Mouse (Mus musculus) midbrain, embryonic 13.5 days (tissue): ENCODE measurements around the gene Gm2a. TPM values are rescaled to one million over a fixed set of nuclear protein-coding genes. Genes with fewer than 3 reads are reported as not detected.

Experiments used
- polyA plus RNA-seq: library from polyadenylated mRNA; unstranded; fragments of >200 nt; fragmentation: Nextera tagmentation; extraction: Ambion mirVana; gene quantifications from 2 replicates; pipeline ENCODE4 v1.2.1, GENCODE M21; 2015

The Gm2a gene
- polyA plus RNA-seq, 1 experiment from 2014 or later: 14.5 TPM

Other genes with a start within 250 kb of the Gm2a start
- 7.1 and 11.2 TPM in 2 replicates for gene Lyrm7, start 237.2 kb upstream of the Gm2a start, polyA plus RNA-seq
- 703 and 771 TPM in 2 replicates for gene Hint1, start 231.7 kb upstream of the Gm2a start, polyA plus RNA-seq
- gene Gpx3, start 195.7 kb upstream of the Gm2a start, polyA plus RNA-seq: 19.6 and 21.4 TPM in 2 replicates
- gene Tnip1, start 135.2 kb upstream of the Gm2a start, polyA plus RNA-seq: 13.4 and 14.4 TPM in 2 replicates
- 30.7 and 36.5 TPM in 2 replicates for gene Anxa6, start 64.7 kb upstream of the Gm2a start, polyA plus RNA-seq
- gene Ccdc69, start 20.0 kb upstream of the Gm2a start, polyA plus RNA-seq: 0.19 TPM in 1 of 2 replicates, not detected in the other
- not detected in 2 replicates for gene Slc36a3, start 53.6 kb downstream of the Gm2a start, polyA plus RNA-seq
- 0.17 and 0.27 TPM in 2 replicates for gene Slc36a2, start 87.0 kb downstream of the Gm2a start, polyA plus RNA-seq
- gene Slc36a1, start 106.2 kb downstream of the Gm2a start, polyA plus RNA-seq: 2.7 and 2.8 TPM in 2 replicates
- gene Fat2, start 238.4 kb downstream of the Gm2a start, polyA plus RNA-seq: 0.04 and 0.08 TPM in 2 replicates